Mouse (Mus musculus) embryo, embryonic 10 days (tissue): ENCODE results near the gene Chsy1.

Experiments
- DNase-seq: peaks from one replicate; pipeline ENCODE4 v3.0.0-alpha.2; 2015; ENCODE audit warnings: low spot score

Gene Chsy1

GRCm38 (mm10) chr7:66140095-66140494, 30.8 kb downstream of the Chsy1 start:
- DNase-seq: no peak

- no peak for DNase-seq
Measured at GRCm38 (mm10) chr7:66140923-66141570, 31.7 kb downstream of the Chsy1 start.

- no peak for DNase-seq
Measured at GRCm38 (mm10) chr7:66142514-66142913, 33.2 kb downstream of the Chsy1 start.

GRCm38 (mm10) chr7:66144543-66144942, 35.2 kb downstream of the Chsy1 start:
- no peak for DNase-seq

GRCm38 (mm10) chr7:66147156-66147555, 37.8 kb downstream of the Chsy1 start:
- no peak for DNase-seq

- no peak for DNase-seq
Measured at GRCm38 (mm10) chr7:66147816-66148215, 38.5 kb downstream of the Chsy1 start.

GRCm38 (mm10) chr7:66149506-66149905, 40.2 kb downstream of the Chsy1 start:
- DNase-seq: no peak

- DNase-seq: no peak
Measured at GRCm38 (mm10) chr7:66150411-66150810, 41.1 kb downstream of the Chsy1 start.

GRCm38 (mm10) chr7:66157413-66157812, 48.1 kb downstream of the Chsy1 start:
- DNase-seq: no peak

GRCm38 (mm10) chr7:66157861-66158415, 48.6 kb downstream of the Chsy1 start:
- DNase-seq: no peak

GRCm38 (mm10) chr7:66158616-66159129, 49.4 kb downstream of the Chsy1 start:
- DNase-seq: no peak

- DNase-seq: no peak
Measured at GRCm38 (mm10) chr7:66159961-66160360, 50.6 kb downstream of the Chsy1 start.

- DNase-seq: no peak
Measured at GRCm38 (mm10) chr7:66161836-66162235, 52.5 kb downstream of the Chsy1 start.

- no peak for DNase-seq
Measured at GRCm38 (mm10) chr7:66162489-66162888, 53.2 kb downstream of the Chsy1 start.

- no peak for DNase-seq
Measured at GRCm38 (mm10) chr7:66162981-66163380, 53.7 kb downstream of the Chsy1 start.

GRCm38 (mm10) chr7:66164427-66165031, 55.2 kb downstream of the Chsy1 start:
- DNase-seq: no peak

GRCm38 (mm10) chr7:66165036-66165798, 55.9 kb downstream of the Chsy1 start:
- DNase-seq: no peak

- DNase-seq: no peak
Measured at GRCm38 (mm10) chr7:66168877-66169276, 59.6 kb downstream of the Chsy1 start.

GRCm38 (mm10) chr7:66169476-66169875, 60.2 kb downstream of the Chsy1 start:
- DNase-seq: no peak

GRCm38 (mm10) chr7:66170802-66171505, 61.6 kb downstream of the Chsy1 start:
- DNase-seq: no peak

GRCm38 (mm10) chr7:66175738-66176137, 66.4 kb downstream of the Chsy1 start:
- DNase-seq: no peak

GRCm38 (mm10) chr7:66176256-66176655, 66.9 kb downstream of the Chsy1 start:
- no peak for DNase-seq
